Mouse (Mus musculus): Measurements from ENCODE around the gene Ccdc85a. TPM values are rescaled to one million over a fixed set of nuclear protein-coding genes. Genes with fewer than 3 reads are reported as not detected.
"Not testable (repeated sequence)": the region's sequence is repeated elsewhere in the genome, so short reads cannot be mapped to it uniquely, and the experiment has no call there.

Gene Ccdc85a
- polyA plus RNA-seq, 1 experiment, result 2.6 TPM

GRCm38 (mm10) chr11:28365209-28365928, 218.8 kb downstream of the Ccdc85a start:
- H3K4me1 ChIP-seq (ENCODE audit: control insufficient read depth, insufficient read depth, insufficient read length, low read length), result peaks cover 2% of the 10 kb centered on the region; the same call in 1 of the 2 replicates
- peak overlapping the region; percentile 82 for H3K27ac ChIP-seq (replicated peaks; ENCODE audit: low read depth, low read length)
- peak overlapping the region; percentile 47 for H3K4me3 ChIP-seq (ENCODE audit: insufficient read depth, low read depth, low read length)

- no peak overlapping the region for H3K4me3 ChIP-seq (ENCODE audit: insufficient read depth, low read depth, low read length)
- no peaks in the 10 kb centered on the region; the same call in 1 of the 2 replicates for H3K4me1 ChIP-seq (ENCODE audit: control insufficient read depth, insufficient read depth, insufficient read length, low read length)
- H3K27ac ChIP-seq (replicated peaks; ENCODE audit: low read depth, low read length), result no peak overlapping the region
Observed at GRCm38 (mm10) chr11:28343465-28343864, 240.7 kb downstream of the Ccdc85a start.

GRCm38 (mm10) chr11:28341887-28342286, 242.2 kb downstream of the Ccdc85a start:
- Histone ChIP-seq H3K27ac (replicated peaks; ENCODE audit: low read depth, low read length) (no peak overlapping the region), H3K4me3 (ENCODE audit: insufficient read depth, low read depth, low read length) (no peak overlapping the region), H3K4me1 (ENCODE audit: control insufficient read depth, insufficient read depth, insufficient read length, low read length) (no peaks in the 10 kb centered on the region; the same call in 1 of the 2 replicates)

- H3K4me3 ChIP-seq (ENCODE audit: insufficient read depth, low read depth, low read length); H3K4me1 ChIP-seq (ENCODE audit: control insufficient read depth, insufficient read depth, insufficient read length, low read length); H3K27ac ChIP-seq (replicated peaks; ENCODE audit: low read depth, low read length): not testable (repeated sequence)
Observed at GRCm38 (mm10) chr11:28339224-28340150, 244.6 kb downstream of the Ccdc85a start, which contains the start of gene Gm6685. Gene Gm6685, minus strand, starts transcription at chr11:28339867.

Other genes with a start within 250 kb of the Ccdc85a start
- not detected in 2 replicates for gene Gm6685, start 244.5 kb downstream of the Ccdc85a start, polyA plus RNA-seq (2012; ENCODE audit: insufficient read depth, insufficient read length, missing spikeins)

Measured in brown adipose tissue, adult 24 weeks (tissue).